Mouse (Mus musculus): ENCODE data around the gene Daxx.

- TF ChIP-seq CTCF (IDR thresholded peaks at IDR 0.05; ENCODE audit: borderline replicate concordance, control insufficient read depth, extremely low read depth, insufficient read depth, low read length, poor library complexity) = no peak
- TF ChIP-seq POLR2A (IDR thresholded peaks at IDR 0.05; ENCODE audit: control insufficient read depth, extremely low read depth, insufficient read depth, low read length, poor library complexity) = no peak
Observed at GRCm38 (mm10) chr17:33919351-33920281, 10.4 kb downstream of the Daxx start.

Data from thymus, adult 2 months (tissue).